Mouse (Mus musculus): ENCODE measurements around the gene Tspan2. TPM values are rescaled to one million over a fixed set of nuclear protein-coding genes. Genes with fewer than 3 reads are reported as not detected.

Gene Tspan2
- polyA plus RNA-seq, 1 experiment from 2014 or later = 9.1 TPM

DNA sequence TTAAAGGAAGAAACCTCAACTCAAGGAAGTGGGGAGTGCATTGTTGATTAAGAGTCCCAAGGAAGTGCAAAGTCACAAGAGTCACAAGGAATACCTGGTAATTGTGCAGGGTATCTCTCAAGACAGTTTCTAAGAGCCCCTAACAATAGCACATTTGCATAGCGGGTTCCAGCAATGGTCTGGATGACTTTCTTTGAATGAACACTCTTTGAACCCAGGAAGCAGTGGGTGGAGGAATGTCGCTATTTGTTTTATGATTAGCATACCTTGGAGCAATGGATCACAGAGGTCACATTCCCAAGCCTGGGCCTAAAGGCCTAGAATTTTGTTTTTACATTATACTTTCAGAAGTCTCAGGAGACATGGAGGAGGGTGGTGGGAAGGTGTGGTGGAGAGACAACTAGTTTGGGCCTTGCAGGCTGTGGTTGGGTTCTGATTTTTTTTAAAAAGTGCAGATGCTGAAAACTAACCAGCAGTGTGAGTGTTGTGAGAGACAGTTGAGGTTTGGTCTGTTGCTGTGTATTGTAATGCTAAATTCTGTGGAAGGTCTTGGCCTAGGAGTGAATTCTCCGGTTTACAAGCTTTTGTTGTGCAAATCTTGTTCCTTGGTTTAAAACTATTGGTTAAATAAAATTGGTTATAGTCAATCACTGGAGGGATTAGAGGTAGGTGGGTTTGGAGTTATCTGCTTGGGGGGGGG is 16.6 kb upstream of the Tspan2 start:
- no peak for DNase-seq (ENCODE audit: low spot score)
- Histone ChIP-seq H3K27me3 (ENCODE audit: insufficient read depth, poor library complexity, severe bottlenecking) (no peaks in the 10 kb centered on the region), H3K4me3 (no peak overlapping the region), H3K4me1 (replicated peaks) (peaks cover 10% of the 10 kb centered on the region; the same call in 1 of the 2 replicates), H3K9me3 (no peaks in the 10 kb centered on the region), H3K27ac (no peak overlapping the region), H3K36me3 (no peaks in the 10 kb centered on the region)
- 61% methylated on average over 3 of the region's 3 CpGs for WGBS

DNA sequence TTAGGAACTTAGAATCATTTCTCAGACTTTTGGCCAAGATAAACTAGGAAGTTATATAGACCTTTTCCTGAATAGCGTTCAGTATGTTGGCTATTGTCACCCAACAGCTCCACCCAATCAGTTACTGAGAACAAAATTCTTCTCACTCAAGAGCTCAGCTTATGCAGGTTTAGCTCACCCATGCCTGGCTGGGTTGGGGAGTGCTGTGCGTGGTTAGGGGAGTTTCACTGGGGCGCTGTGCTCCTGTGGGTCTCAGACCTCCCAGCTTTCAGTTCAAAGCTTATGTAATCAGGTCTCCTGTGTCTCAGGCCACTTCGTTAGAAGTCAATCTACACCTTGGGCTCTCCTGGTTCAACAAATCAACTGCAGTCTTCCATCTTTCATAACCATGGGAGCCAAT is 11.2 kb upstream of the Tspan2 start:
- 0 out of 2 replicates have a peak, but pooled peaks cover 5% of the 10 kb centered on the region for H3K4me1 ChIP-seq (replicated peaks)
- no peak overlapping the region for H3K27ac ChIP-seq
- no peaks in the 10 kb centered on the region for H3K9me3 ChIP-seq
- 78% methylated on average over 4 of the region's 4 CpGs for WGBS
- no peak for DNase-seq (ENCODE audit: low spot score)
- no peaks in the 10 kb centered on the region for H3K27me3 ChIP-seq (ENCODE audit: insufficient read depth, poor library complexity, severe bottlenecking)
- H3K4me3 ChIP-seq = no peak overlapping the region
- H3K36me3 ChIP-seq = no peaks in the 10 kb centered on the region

DNA sequence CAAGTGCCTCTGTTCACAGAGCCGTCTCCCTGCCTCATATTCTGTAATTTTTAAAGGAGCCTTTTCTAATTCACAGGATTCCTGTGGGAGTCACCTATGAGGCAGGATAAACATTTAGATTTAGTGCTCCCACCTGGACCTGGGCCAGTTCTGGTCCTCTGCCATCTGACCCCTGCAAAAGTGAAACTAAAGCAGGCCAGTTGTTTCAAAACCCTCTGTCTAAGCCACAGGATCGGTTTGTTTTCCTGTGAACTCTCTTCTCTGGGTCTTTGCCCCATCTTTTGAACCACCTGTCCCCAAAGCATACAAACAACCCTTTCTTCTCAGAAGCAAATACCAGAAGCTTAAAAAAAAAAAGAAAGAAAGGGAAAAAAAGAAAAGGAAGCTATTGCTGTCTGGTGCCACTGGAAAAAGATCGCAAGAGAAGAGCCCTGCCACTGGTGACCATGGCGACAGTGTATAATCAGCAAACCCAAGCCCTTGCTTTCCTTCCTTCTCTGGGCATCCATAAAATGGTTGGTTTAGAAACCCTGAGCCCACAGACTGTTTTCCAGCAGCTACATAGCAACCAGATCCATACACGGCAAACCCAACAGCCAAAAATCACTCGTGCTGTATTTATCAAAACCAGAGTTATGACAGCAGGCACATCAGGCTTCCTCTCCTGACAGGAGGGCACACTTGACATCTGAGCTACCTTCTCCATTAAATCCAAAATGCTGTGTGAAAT is 10.3 kb upstream of the Tspan2 start:
- H3K4me1 ChIP-seq (replicated peaks) = 0 out of 2 replicates have a peak, but pooled peaks cover 3% of the 10 kb centered on the region
- WGBS = 76% methylated on average over 6 of the region's 6 CpGs
- no peaks in the 10 kb centered on the region for H3K27me3 ChIP-seq (ENCODE audit: insufficient read depth, poor library complexity, severe bottlenecking)

DNA sequence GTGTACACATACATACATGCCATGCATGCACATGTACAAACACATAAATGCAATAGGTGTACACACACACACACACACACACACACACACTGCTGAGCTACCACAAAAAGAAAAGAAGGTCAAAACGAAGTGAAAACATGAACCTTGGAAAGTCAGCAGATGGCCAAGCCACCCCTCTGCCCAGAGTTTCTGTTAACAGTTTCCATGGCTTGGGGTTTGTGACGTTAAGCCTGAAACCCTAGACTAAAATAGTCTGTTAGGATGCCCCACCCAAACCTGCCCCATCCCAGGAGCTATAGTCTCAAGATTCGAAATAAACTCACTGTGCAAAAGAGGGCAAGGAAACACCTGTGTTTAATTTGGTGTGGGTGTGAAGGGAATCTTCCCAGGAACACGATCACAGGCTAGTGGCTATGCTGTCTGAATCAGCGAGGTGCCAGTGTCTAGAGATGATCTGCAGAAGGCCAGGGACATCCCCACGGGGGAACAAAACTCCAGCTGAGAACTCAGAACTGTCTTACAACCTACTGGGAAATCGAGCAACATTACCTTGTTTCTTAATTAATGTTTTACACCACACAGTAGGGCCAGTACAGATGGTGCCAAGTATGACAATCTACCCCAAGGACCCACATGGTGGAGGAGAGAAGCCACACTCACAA is 9.4 kb upstream of the Tspan2 start:
- Histone ChIP-seq H3K4me1 (replicated peaks) (0 out of 2 replicates have a peak, but pooled peaks cover 3% of the 10 kb centered on the region), H3K27ac (no peak overlapping the region), H3K36me3 (no peaks in the 10 kb centered on the region), H3K9me3 (no peaks in the 10 kb centered on the region), H3K27me3 (ENCODE audit: insufficient read depth, poor library complexity, severe bottlenecking) (no peaks in the 10 kb centered on the region), H3K4me3 (no peak overlapping the region)
- WGBS = 73% methylated on average over 7 of the region's 7 CpGs
- DNase-seq (ENCODE audit: low spot score) = no peak

More for the DNA sequence above, 10.3 kb upstream of the Tspan2 start:
- no peaks in the 10 kb centered on the region for H3K36me3 ChIP-seq
- no peak overlapping the region for H3K27ac ChIP-seq
- H3K4me3 ChIP-seq = no peak overlapping the region
- no peaks in the 10 kb centered on the region for H3K9me3 ChIP-seq
- DNase-seq (ENCODE audit: low spot score) = no peak

DNA sequence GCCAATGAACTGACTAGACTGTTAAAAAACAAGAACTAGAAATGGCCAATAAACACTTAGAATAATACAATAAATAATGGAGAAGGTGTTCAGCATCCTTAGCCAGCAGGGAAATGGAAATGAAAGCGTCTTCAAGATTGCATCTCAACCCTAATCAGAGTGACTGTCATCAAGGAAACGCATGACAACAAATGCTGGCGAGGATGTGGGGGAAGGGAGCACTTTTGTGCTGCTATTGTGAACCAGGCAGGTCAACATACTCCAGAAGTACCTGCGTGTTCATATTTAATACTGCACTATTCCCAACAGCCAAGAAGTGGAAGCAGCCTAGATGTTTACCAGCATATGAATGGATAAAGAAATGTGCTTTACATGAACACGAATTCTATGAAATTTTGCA is 4.9 kb upstream of the Tspan2 start:
- Histone ChIP-seq H3K27ac (no peak overlapping the region), H3K4me3 (no peak overlapping the region), H3K9me3 (no peaks in the 10 kb centered on the region), H3K4me1 (replicated peaks) (peaks cover 7% of the 10 kb centered on the region), H3K27me3 (ENCODE audit: insufficient read depth, poor library complexity, severe bottlenecking) (peaks cover 15% of the 10 kb centered on the region), H3K36me3 (no peaks in the 10 kb centered on the region)
- WGBS = 69% methylated on average over 5 of the region's 5 CpGs
- no peak for DNase-seq (ENCODE audit: low spot score)

DNA sequence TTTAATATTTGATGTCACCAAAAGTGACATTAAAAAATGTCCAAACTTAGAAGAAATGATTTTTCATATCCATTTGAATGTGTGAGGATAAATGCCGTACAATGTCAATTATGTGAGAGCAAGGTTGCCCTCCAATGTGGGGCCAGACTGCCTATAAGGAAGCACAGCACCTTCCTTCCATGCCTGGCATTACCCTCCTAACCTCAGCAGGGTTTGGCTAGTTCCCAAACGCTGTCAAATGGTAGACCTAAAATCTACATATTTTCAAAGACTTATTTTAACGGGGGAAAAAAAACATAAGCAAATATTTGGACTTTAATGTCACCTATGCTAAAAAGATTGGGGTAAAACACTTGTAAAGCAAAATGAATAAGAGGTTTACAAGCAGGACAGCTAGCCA is 3.2 kb upstream of the Tspan2 start:
- Histone ChIP-seq H3K4me1 (replicated peaks) (peaks cover 24% of the 10 kb centered on the region), H3K27me3 (ENCODE audit: insufficient read depth, poor library complexity, severe bottlenecking) (peaks cover 20% of the 10 kb centered on the region), H3K36me3 (no peaks in the 10 kb centered on the region), H3K4me3 (no peak overlapping the region), H3K27ac (no peak overlapping the region), H3K9me3 (no peaks in the 10 kb centered on the region)
- no peak for DNase-seq (ENCODE audit: low spot score)
- WGBS = 78% methylated on average over 3 of the region's 3 CpGs

DNA sequence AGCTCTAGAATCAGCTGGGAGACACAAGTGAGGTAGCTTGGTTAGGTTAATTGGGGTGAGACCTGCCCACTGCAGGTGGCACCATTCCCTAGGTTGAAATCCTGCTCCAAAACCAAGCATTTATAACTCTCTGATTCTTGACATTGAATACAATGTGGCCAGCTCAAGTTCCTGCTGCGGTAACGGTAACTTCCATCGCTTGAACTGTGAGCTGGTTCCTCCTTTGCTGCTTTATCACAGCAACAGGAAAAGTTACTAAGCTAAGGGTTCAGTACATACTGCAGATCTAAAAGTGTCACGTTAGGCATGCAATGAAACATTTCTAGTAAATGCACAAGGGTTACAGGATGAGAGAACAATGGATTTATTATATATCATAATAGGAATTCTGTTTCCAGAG is 1.7 kb upstream of the Tspan2 start:
- peaks cover 20% of the 10 kb centered on the region for H3K27me3 ChIP-seq (ENCODE audit: insufficient read depth, poor library complexity, severe bottlenecking)
- peaks cover 35% of the 10 kb centered on the region for H3K4me1 ChIP-seq (replicated peaks)
- 89% methylated on average over 4 of the region's 4 CpGs for WGBS
- H3K9me3 ChIP-seq = no peaks in the 10 kb centered on the region
- H3K4me3 ChIP-seq = no peak overlapping the region
- DNase-seq (ENCODE audit: low spot score) = no peak
- no peak overlapping the region for H3K27ac ChIP-seq
- no peaks in the 10 kb centered on the region for H3K36me3 ChIP-seq

DNA sequence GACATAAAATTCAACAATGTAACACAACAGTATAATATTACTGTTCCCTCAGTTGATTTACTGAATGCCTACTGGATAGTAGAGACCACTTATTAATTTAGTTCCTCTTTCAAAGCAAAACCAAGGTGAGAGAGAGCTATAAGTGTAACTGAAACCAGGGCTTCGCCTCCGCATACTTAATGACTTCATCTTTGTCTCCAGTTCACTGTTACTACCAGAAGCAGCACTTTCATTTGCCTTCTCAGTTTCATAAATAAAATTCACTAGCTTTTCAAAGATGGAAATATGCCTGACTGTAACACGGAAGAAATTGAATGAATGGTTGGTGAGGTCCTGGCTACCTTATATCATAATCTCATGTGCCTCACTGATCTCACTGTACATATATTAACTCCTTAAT is 1.3 kb upstream of the Tspan2 start:
- no peaks in the 10 kb centered on the region for H3K9me3 ChIP-seq
- H3K4me1 ChIP-seq (replicated peaks) = peaks cover 36% of the 10 kb centered on the region
- 93% methylated on average over 3 of the region's 3 CpGs for WGBS
- peaks cover 20% of the 10 kb centered on the region for H3K27me3 ChIP-seq (ENCODE audit: insufficient read depth, poor library complexity, severe bottlenecking)
- no peak overlapping the region for H3K27ac ChIP-seq
- H3K4me3 ChIP-seq = no peak overlapping the region
- no peak for DNase-seq (ENCODE audit: low spot score)
- no peaks in the 10 kb centered on the region for H3K36me3 ChIP-seq

DNA sequence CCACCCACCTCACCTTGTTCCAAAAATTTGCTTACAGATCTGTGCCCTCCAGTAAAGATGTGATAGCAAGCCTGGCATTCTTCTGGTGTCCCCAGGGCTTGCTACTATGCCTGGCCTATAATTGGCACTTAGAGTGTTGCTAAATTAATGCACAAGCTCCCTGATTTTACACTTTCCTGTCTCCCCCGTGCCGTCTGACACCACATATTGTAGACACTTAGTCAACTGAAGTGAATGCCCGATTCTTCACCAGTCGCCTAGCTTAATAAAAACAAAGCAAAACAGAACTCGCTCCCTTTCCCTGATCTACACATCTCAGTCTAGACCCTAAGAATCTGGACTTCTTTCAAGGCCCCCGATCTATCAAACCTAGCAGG is 405 bp upstream of the Tspan2 start:
- H3K9me3 ChIP-seq = no peaks in the 10 kb centered on the region
- DNase-seq (ENCODE audit: low spot score) = no peak
- H3K27me3 ChIP-seq (ENCODE audit: insufficient read depth, poor library complexity, severe bottlenecking) = peaks cover 20% of the 10 kb centered on the region
- H3K36me3 ChIP-seq = no peaks in the 10 kb centered on the region
- 44% methylated on average over 6 of the region's 6 CpGs for WGBS
- H3K4me3 ChIP-seq = peak overlapping the region; percentile 86
- peaks cover 43% of the 10 kb centered on the region for H3K4me1 ChIP-seq (replicated peaks)
- peak overlapping the region; percentile 92 for H3K27ac ChIP-seq

DNA sequence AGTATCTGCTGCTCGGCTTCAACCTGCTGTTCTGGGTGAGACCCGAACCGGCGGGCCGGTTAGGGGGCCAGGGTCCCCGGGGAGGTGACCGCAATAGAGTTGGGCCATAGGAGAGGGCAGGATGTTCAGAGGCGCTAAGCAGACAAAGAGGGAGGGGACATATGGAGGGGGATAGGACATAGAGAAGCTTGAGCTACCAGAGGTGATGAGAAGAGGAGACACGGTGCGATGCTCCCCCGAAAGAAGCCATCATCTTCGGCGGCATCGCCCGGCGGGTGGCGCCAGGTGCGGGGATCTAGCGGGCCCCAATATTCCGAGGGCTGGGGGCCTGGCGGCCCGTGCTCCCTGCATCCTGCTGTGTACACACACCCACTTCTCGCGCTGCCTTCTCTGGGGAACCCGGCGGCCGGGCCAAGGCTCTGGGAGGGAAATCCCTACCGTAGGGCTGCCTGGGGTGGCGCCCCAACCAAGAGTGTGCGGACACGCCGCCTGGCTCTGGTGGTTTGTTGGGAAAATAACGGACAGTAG is 766 bp downstream of the Tspan2 start:
- H3K36me3 ChIP-seq = no peaks in the 10 kb centered on the region
- WGBS = under 1% methylated on average over 33 of the region's 33 CpGs
- peaks cover 20% of the 10 kb centered on the region for H3K27me3 ChIP-seq (ENCODE audit: insufficient read depth, poor library complexity, severe bottlenecking)
- H3K27ac ChIP-seq = peak overlapping the region; percentile 92
- DNase-seq (ENCODE audit: low spot score) = peak; percentile 49
- H3K4me3 ChIP-seq = peak overlapping the region; percentile 86
- peaks cover 45% of the 10 kb centered on the region for H3K4me1 ChIP-seq (replicated peaks)
- no peaks in the 10 kb centered on the region for H3K9me3 ChIP-seq

DNA sequence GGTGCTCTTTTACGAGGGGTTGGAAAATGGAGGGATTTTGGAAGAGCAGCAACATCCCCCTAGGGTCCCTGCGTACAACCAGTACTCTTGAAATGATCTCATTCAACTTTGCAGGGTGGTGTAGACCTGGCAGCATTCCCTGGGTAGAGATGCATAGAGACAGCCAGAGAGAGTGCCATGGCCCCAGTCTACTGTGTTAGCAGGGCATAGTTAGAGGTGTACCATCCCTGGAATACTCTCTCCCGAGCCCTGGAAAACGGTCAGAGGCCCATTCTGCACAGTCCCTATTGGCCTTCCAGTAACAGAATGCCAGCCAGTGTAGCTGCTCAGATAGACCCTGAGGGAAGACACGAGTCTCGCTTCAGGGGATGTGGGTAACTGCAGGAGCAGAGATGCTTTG is 1.3 kb downstream of the Tspan2 start:
- DNase-seq (ENCODE audit: low spot score) = no peak
- Histone ChIP-seq H3K36me3 (no peaks in the 10 kb centered on the region), H3K9me3 (no peaks in the 10 kb centered on the region), H3K4me1 (replicated peaks) (peaks cover 45% of the 10 kb centered on the region), H3K4me3 (peak overlapping the region; percentile 86), H3K27me3 (ENCODE audit: insufficient read depth, poor library complexity, severe bottlenecking) (peaks cover 20% of the 10 kb centered on the region), H3K27ac (peak overlapping the region; percentile 92)
- WGBS = 70% methylated on average over 6 of the region's 6 CpGs

DNA sequence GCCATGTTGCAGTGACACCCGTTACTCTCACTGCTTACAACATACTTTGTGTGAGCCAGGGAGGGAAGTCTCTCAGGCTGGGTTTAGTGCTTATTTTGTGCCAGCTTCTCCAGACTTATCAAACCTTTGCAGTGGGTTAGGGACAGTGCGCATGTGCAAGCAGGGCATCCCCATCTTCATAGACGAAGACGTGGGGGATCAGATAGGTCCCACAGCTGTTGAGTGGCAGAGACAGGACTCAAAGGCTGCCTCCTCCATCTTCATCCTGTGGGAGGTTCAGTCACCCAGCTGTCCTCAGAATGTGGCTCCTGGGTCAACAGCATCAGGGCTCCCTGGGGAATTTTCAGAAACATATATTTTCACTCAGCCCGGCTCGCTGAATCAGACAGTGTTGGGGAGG is 2.1 kb downstream of the Tspan2 start:
- WGBS = 84% methylated on average over 6 of the region's 6 CpGs
- H3K4me1 ChIP-seq (replicated peaks) = peaks cover 45% of the 10 kb centered on the region
- DNase-seq (ENCODE audit: low spot score) = no peak
- H3K27me3 ChIP-seq (ENCODE audit: insufficient read depth, poor library complexity, severe bottlenecking) = peaks cover 20% of the 10 kb centered on the region
- no peak overlapping the region for H3K27ac ChIP-seq
- H3K36me3 ChIP-seq = no peaks in the 10 kb centered on the region
- H3K9me3 ChIP-seq = no peaks in the 10 kb centered on the region
- H3K4me3 ChIP-seq = no peak overlapping the region

DNA sequence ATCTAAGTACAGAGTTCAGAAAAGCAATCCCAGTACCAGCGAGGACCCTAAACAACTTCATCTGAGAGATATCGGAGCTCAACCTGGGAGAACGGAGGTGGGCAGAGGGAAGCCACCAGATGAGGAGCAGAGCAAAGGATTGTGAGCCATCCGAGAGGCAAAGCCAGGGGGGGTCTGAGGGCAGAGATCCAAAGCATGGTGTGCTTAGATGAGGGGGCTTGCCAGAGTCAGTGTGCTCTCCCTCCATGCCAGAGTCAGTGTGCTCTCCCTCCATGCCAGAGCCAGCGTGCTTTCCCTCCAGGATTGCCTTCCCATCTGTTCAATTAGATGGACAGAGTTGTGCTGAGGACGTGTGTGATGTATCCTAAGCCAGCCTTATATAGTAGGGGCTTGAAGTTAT is 2.8 kb downstream of the Tspan2 start:
- no peaks in the 10 kb centered on the region for H3K36me3 ChIP-seq
- peaks cover 45% of the 10 kb centered on the region for H3K4me1 ChIP-seq (replicated peaks)
- 0 out of 2 replicates have a peak overlapping the region, but pooled peaks have one; percentile 29 for H3K27ac ChIP-seq
- 82% methylated on average over 6 of the region's 6 CpGs for WGBS
- no peak overlapping the region for H3K4me3 ChIP-seq
- H3K27me3 ChIP-seq (ENCODE audit: insufficient read depth, poor library complexity, severe bottlenecking) = peaks cover 20% of the 10 kb centered on the region
- H3K9me3 ChIP-seq = no peaks in the 10 kb centered on the region
- no peak for DNase-seq (ENCODE audit: low spot score)
